Mouse (Mus musculus): Measurements from ENCODE around the gene Usmg5. TPM values are rescaled to one million over a fixed set of nuclear protein-coding genes. Genes with fewer than 3 reads are reported as not detected.

Gene Usmg5
- polyA plus RNA-seq, 1 experiment, result 293 TPM

GRCm38 (mm10) chr19:47040720-47041473 lies 49.5 kb downstream of the Usmg5 start:
- TF ChIP-seq POLR2A (IDR thresholded peaks at IDR 0.05; ENCODE audit: borderline replicate concordance, low read depth, low read length) (no peak), CTCF (IDR thresholded peaks at IDR 0.05; ENCODE audit: low read depth, low read length) (no peak)
- no peak overlapping the region for H3K4me3 ChIP-seq (ENCODE audit: insufficient read depth, low read length)
- no peak overlapping the region for H3K27ac ChIP-seq (ENCODE audit: insufficient read depth, low read depth, low read length)
- 0 out of 2 replicates have a peak, but pooled peaks cover 4% of the 10 kb centered on the region for H3K4me1 ChIP-seq (ENCODE audit: control insufficient read depth, insufficient read depth, low read length)

- peaks cover 15% of the 10 kb centered on the region for H3K4me1 ChIP-seq (ENCODE audit: control insufficient read depth, insufficient read depth, low read length)
- no peak overlapping the region for H3K4me3 ChIP-seq (ENCODE audit: insufficient read depth, low read length)
- TF ChIP-seq CTCF (IDR thresholded peaks at IDR 0.05; ENCODE audit: low read depth, low read length), result no peak
- TF ChIP-seq POLR2A (IDR thresholded peaks at IDR 0.05; ENCODE audit: borderline replicate concordance, low read depth, low read length), result no peak
- H3K27ac ChIP-seq (ENCODE audit: insufficient read depth, low read depth, low read length), result no peak overlapping the region
Measured at GRCm38 (mm10) chr19:47036596-47036995, 53.9 kb downstream of the Usmg5 start.

DNA sequence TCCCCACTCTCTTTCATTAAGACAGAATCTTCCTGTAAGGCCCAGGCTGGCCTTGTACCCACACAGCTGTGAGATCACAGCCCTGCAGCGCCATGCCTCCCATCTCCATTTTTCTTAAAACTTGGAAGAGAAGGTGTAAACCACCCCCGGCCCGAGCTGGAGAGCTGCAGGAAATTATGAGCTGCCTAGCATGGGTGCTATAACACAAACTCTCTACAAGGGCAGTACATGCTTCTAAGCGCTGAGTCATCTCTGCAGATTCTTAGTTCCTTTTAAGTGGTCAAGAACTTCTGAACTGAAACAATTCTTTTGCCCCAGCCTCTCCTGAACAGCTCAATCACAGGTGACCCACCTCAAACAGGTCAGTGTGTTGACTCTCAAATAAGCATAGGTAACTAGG lies 55.5 kb downstream of the Usmg5 start:
- no peak for TF ChIP-seq CTCF (IDR thresholded peaks at IDR 0.05; ENCODE audit: low read depth, low read length)
- TF ChIP-seq POLR2A (IDR thresholded peaks at IDR 0.05; ENCODE audit: borderline replicate concordance, low read depth, low read length), result no peak
- Histone ChIP-seq H3K27ac (ENCODE audit: insufficient read depth, low read depth, low read length) (peak overlapping the region; percentile 6; the same call in 1 of the 2 replicates), H3K4me3 (ENCODE audit: insufficient read depth, low read length) (no peak overlapping the region), H3K4me1 (ENCODE audit: control insufficient read depth, insufficient read depth, low read length) (peaks cover 15% of the 10 kb centered on the region)

Other genes starting within 250 kb of the Usmg5 start
- not detected in 2 replicates for gene Ina, start 75.9 kb downstream of the Usmg5 start, polyA plus RNA-seq (2012; ENCODE audit: insufficient read depth, insufficient read length, missing spikeins)
- gene Nt5c2, start 75.5 kb downstream of the Usmg5 start, polyA plus RNA-seq (2012; ENCODE audit: insufficient read depth, insufficient read length, missing spikeins), result 56.5 and 61.9 TPM in 2 replicates
- 4.9 and 5.1 TPM in 2 replicates for gene Pcgf6, start 39.7 kb downstream of the Usmg5 start, polyA plus RNA-seq (2012; ENCODE audit: insufficient read depth, insufficient read length, missing spikeins)
- gene Taf5, start 22.9 kb downstream of the Usmg5 start, polyA plus RNA-seq (2012; ENCODE audit: insufficient read depth, insufficient read length, missing spikeins), result 4.5 and 4.9 TPM in 2 replicates
- gene Pdcd11, start 121 bp upstream of the Usmg5 start, polyA plus RNA-seq (2012; ENCODE audit: insufficient read depth, insufficient read length, missing spikeins), result 9.7 and 10.0 TPM in 2 replicates
- gene Calhm2, start 47.6 kb upstream of the Usmg5 start, polyA plus RNA-seq (2012; ENCODE audit: insufficient read depth, insufficient read length, missing spikeins), result 23.3 and 27.5 TPM in 2 replicates
- not detected in 2 replicates for gene Calhm1, start 53.6 kb upstream of the Usmg5 start, polyA plus RNA-seq (2012; ENCODE audit: insufficient read depth, insufficient read length, missing spikeins)
- gene Calhm3, start 67.1 kb upstream of the Usmg5 start, polyA plus RNA-seq (2012; ENCODE audit: insufficient read depth, insufficient read length, missing spikeins), result not detected in 2 replicates
- 2.9 and 3.8 TPM in 2 replicates for gene Neurl1a, start 88.2 kb upstream of the Usmg5 start, polyA plus RNA-seq (2012; ENCODE audit: insufficient read depth, insufficient read length, missing spikeins)